Mouse (Mus musculus): Measurements from ENCODE around the gene Wnt1.
"Not testable (repeated sequence)": the region's sequence is repeated elsewhere in the genome, so short reads cannot be mapped to it uniquely, and the experiment has no call there.

Gene Wnt1

GRCm38 (mm10) chr15:98805324-98806040, 15.8 kb downstream of the Wnt1 start:
- no peak for DNase-seq (ENCODE audit: extremely low read depth, low read depth)

- no peak for DNase-seq (ENCODE audit: extremely low read depth, low read depth)
Measured at GRCm38 (mm10) chr15:98806071-98806808, 16.6 kb downstream of the Wnt1 start.

- no peak for DNase-seq (ENCODE audit: extremely low read depth, low read depth)
Measured at GRCm38 (mm10) chr15:98806809-98807770, 17.4 kb downstream of the Wnt1 start.

GRCm38 (mm10) chr15:98807895-98808650, 18.4 kb downstream of the Wnt1 start:
- DNase-seq (ENCODE audit: extremely low read depth, low read depth), result no peak

GRCm38 (mm10) chr15:98808651-98809134, 19.0 kb downstream of the Wnt1 start:
- no peak for DNase-seq (ENCODE audit: extremely low read depth, low read depth)

- DNase-seq (ENCODE audit: extremely low read depth, low read depth), result no peak
Measured at GRCm38 (mm10) chr15:98809390-98809789, 19.7 kb downstream of the Wnt1 start, which contains the start of gene Ddn. TSS of gene Ddn (minus strand) at chr15:98809490.

- DNase-seq (ENCODE audit: extremely low read depth, low read depth), result not testable (repeated sequence)
Measured at GRCm38 (mm10) chr15:98810212-98810611, 20.6 kb downstream of the Wnt1 start.

- DNase-seq (ENCODE audit: extremely low read depth, low read depth), result no peak
Measured at GRCm38 (mm10) chr15:98812741-98813424, 23.2 kb downstream of the Wnt1 start.

GRCm38 (mm10) chr15:98818171-98818570, 28.5 kb downstream of the Wnt1 start:
- no peak for DNase-seq (ENCODE audit: extremely low read depth, low read depth)

- DNase-seq (ENCODE audit: extremely low read depth, low read depth), result no peak
Measured at GRCm38 (mm10) chr15:98820937-98821336, 31.3 kb downstream of the Wnt1 start.

- DNase-seq (ENCODE audit: extremely low read depth, low read depth), result no peak
Measured at GRCm38 (mm10) chr15:98821403-98821802, 31.7 kb downstream of the Wnt1 start.

- DNase-seq (ENCODE audit: extremely low read depth, low read depth), result no peak
Measured at GRCm38 (mm10) chr15:98822147-98822546, 32.5 kb downstream of the Wnt1 start.

- DNase-seq (ENCODE audit: extremely low read depth, low read depth), result no peak
Measured at GRCm38 (mm10) chr15:98823434-98823833, 33.8 kb downstream of the Wnt1 start.

- no peak for DNase-seq (ENCODE audit: extremely low read depth, low read depth)
Measured at GRCm38 (mm10) chr15:98827611-98828011, 38.0 kb downstream of the Wnt1 start.

- peak; percentile 97 for DNase-seq (ENCODE audit: extremely low read depth, low read depth)
Measured at GRCm38 (mm10) chr15:98830736-98831683, 41.4 kb downstream of the Wnt1 start, which contains the start of gene Prkag1. TSS of gene Prkag1 (minus strand) at chr15:98831521.

- DNase-seq (ENCODE audit: extremely low read depth, low read depth), result no peak
Measured at GRCm38 (mm10) chr15:98831684-98832035, 42.0 kb downstream of the Wnt1 start.

GRCm38 (mm10) chr15:98832161-98833058, 42.8 kb downstream of the Wnt1 start:
- peak; percentile 79 for DNase-seq (ENCODE audit: extremely low read depth, low read depth)

- DNase-seq (ENCODE audit: extremely low read depth, low read depth), result no peak
Measured at GRCm38 (mm10) chr15:98833281-98833680, 43.6 kb downstream of the Wnt1 start.
